Mouse (Mus musculus) ovary, postnatal 36 days (tissue): Measurements from ENCODE around the gene Pla2g6.

ENCODE experiments used
- DNase-seq: peaks from one replicate; pipeline ENCODE4 v3.0.0; 2022; ENCODE audit warnings: low spot score, mixed read lengths

Pla2g6 gene

DNA sequence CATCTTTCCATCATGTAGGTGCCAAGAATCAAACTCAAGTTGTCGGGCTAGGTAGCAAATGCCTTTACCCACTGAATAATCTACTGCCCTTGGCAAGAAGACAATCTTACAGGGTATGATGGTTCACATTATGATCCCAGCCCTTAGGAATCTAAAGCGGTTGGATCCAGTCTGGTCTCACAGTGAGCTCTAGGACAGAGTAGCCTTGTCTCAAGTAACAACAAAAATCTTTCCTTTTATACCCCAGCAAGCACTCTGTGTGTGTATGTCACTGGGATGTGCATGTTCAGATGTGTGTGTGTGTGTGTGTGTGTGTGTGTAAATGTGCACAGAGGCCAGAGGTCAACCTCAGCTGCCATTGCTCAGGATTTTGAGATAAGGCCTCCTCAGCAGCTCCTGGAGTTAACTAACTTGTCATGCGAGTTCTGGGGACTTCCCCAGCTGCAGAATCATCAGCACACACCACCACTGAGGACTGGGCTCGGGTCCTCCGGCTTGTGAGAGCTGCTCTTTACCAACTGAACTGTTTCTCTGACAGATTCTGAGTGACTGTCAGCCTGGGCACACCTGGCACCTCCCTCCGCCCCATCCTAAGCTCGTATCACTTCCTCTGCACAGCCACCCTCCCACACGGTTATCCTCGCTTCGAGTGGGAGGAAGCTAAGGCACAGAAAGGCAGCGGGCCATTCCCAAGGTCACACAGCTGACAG, 5.8 kb downstream of the Pla2g6 start:
- DNase-seq: peak; percentile 54

DNA sequence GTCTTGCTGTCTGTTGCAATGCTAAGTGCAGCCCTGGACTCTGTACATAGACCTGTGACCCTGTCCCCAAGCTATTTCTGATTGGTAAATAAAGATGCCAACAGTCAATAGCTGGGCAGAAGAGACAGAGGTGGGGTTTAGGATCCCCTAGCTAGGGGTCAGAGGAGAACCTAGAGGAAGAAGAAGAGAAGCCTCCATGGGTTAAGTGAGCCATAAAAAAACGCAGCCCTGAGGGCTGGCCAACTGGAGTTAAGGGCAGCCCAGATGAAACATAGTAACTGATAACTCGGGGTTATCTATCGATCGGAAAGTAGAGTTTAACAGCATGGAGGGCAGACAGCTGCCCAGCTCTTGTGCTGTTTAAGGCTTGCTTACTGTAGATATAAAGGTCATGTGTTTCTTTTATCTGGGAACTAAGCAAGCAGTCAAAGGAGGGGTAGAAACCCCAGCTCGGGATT, 6.4 kb downstream of the Pla2g6 start:
- DNase-seq: no peak

- DNase-seq: no peak
Observed at GRCm38 (mm10) chr15:79313848-79314369, 14.3 kb downstream of the Pla2g6 start.

GRCm38 (mm10) chr15:79307861-79308260, 20.3 kb downstream of the Pla2g6 start:
- DNase-seq: peak; percentile 51

- DNase-seq: no peak
Observed at GRCm38 (mm10) chr15:79306043-79306637, 22.1 kb downstream of the Pla2g6 start.

- DNase-seq: no peak
Observed at GRCm38 (mm10) chr15:79304832-79305231, 23.4 kb downstream of the Pla2g6 start.

DNA sequence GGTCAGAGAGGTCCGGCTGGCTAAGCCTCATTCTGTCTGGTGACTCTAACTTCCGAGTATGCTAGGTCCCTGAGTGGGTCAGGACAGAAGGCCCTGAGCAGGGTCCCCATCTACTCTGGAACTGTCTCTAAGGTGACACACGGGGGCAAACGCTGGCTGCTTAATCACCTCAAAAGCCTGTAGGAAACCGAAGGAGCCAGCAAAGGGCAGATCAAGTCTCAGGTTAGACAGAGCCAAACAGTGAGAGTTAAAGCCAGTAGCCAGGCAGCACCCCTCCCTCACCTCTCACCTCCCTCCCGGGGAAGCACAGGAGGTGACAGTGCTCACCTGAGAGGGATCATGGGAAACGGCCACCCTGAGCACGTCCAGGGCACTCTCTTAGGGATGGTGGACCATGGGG, 24.5 kb downstream of the Pla2g6 start:
- DNase-seq: no peak

GRCm38 (mm10) chr15:79299563-79300155, 28.5 kb downstream of the Pla2g6 start:
- DNase-seq: no peak

DNA sequence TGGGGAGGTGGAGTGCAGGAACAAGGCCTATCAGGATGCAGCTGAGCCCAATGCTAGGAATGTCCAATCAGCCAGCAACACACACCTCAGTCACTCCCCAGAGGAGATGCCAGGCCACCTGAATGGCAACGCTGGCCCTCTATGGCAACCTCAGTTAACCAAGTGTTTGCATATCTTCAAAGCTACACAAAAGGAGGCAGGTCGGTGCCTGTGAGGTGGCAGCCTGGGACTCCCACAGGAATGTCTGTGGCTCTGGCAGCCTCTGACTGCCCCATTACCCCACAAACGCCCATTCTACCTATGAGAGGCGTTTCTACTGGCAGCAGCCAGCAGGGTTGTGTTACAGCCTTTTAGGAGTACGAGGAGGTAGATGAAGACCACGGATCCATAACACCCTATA, 29.6 kb downstream of the Pla2g6 start:
- no peak for DNase-seq

GRCm38 (mm10) chr15:79292779-79293178, 35.4 kb downstream of the Pla2g6 start:
- no peak for DNase-seq

DNA sequence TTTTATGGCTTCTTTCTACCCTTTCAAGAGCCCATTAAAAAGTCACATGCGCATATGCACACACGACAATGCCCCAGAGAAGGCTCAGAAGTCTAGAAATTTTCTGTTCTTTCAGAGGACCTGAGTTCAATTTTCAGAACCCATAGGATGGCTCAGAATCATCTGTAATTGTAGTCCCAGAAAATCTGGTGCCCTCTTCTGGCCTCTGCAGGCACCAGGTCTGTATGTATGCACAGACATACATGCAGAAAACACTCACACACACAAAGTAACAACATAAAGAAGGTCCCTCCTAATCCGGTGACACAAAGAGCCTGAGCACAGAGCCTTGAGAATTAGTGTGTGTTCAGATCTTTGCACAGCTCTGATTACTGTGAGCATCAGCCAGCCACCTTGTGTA, 37.9 kb downstream of the Pla2g6 start:
- DNase-seq: no peak

DNA sequence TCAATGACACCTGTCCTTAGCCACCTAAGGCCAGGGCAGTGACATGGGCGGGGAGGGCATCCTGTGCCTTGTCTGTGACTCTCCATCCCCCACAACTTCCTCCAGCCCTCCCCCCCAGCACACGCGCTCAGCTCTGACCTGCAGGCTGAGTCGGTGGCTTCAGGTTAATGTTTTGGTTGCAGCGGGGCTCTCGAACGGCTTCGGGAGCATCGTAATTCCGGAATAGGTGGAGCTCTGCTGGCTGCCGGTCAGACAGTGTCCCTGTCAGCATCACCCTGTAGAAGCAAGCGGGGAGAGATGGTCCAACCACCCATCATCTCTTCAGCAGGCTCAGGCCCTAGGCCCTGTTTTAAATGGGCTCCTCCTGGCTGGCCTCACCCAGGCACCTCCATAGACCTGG, 38.7 kb downstream of the Pla2g6 start:
- DNase-seq: no peak

- DNase-seq: no peak
Observed at GRCm38 (mm10) chr15:79288387-79288786, 39.8 kb downstream of the Pla2g6 start.

- no peak for DNase-seq
Observed at GRCm38 (mm10) chr15:79287091-79287490, 41.1 kb downstream of the Pla2g6 start.

- DNase-seq: no peak
Observed at GRCm38 (mm10) chr15:79286141-79286540, 42.0 kb downstream of the Pla2g6 start.

DNA sequence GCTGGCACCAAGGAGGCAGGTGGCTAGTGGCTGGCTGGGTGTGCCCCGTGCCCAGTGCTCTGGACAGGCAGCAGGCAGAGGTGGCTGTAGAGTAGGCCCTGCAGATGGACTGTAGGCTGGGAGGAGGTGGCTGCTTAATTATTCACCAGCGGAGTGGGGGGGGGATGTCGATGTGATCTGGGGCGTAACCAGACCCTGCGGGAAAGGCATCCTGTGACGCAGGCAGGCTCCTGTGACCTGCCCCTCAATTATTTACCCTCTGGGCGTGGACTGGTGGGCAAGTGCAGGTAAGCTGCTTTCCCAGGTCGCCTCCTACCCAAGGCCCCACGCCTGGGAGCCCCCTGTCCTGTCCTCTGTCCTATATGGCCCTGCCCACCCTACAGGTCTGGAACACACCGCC, 42.8 kb downstream of the Pla2g6 start, which contains the start of gene Baiap2l2:
Gene Baiap2l2, minus strand, starts transcription at position 139 of the 400 bp plus-strand sequence.
- no peak for DNase-seq

- DNase-seq: no peak
Observed at GRCm38 (mm10) chr15:79283371-79283770, 44.8 kb downstream of the Pla2g6 start.

- no peak for DNase-seq
Observed at GRCm38 (mm10) chr15:79282434-79282833, 45.8 kb downstream of the Pla2g6 start.

- no peak for DNase-seq
Observed at GRCm38 (mm10) chr15:79281389-79281788, 46.8 kb downstream of the Pla2g6 start.

DNA sequence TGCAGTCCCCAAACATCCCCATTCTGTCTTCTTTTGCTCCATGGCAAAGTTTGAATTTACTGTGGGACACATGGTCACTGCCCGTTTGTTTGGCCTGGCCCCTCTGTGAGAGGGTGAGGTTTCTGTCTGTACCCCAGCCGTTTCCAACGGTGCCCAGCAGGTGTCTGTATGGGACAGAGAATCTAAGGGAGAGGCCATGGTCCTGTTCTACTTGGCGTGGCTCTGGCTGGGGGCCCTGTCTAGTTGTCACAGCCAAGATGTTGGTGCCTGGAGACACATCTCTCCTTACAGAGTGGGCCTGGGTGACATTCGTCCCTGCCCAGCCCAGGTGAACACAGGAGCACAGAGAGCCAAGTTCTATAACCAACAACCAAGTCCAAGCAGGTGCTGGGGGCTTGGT, 47.3 kb downstream of the Pla2g6 start:
- DNase-seq: no peak

GRCm38 (mm10) chr15:79280209-79280608, 48.0 kb downstream of the Pla2g6 start:
- no peak for DNase-seq

GRCm38 (mm10) chr15:79277728-79278127, 50.5 kb downstream of the Pla2g6 start:
- no peak for DNase-seq

GRCm38 (mm10) chr15:79273020-79273419, 55.2 kb downstream of the Pla2g6 start:
- DNase-seq: no peak
